ENCODE assay signal across 8 mouse cellular contexts in the genomic region with DNA sequence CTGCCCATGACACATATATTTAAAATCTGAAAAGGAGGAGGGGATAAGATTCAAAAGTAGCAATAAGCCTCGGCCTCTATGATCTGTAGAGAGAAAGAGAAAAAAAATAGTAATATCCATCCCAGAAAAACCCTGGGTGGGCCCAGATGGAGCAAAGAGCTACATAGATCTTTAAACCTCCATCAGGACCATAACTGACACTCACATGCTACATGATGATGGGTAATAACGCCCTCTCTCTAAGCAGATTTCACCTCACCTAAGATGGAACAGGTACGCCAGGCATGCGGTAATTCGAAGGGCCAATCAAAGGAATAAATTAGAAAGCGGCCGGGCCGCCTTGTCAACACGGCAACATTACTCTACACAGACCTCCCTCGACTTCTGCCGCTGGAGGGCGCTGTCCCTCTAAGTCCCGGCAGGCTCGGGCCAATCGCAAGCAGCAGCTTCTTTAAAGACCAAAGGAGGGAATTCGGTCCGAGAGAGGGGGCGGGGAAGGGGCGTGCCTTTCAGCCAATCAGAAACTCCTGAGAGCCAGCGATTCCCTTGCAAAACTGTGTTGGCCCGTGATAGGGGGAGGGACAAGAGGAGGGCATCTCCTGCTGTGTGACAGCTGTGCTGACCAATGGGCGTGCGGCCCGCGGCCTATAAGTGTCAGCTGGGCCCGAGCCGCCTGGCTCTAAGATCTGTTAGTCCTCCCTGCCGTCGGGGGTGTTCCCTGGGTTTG. TPM values are rescaled to one million over a fixed set of nuclear protein-coding genes. Genes with fewer than 3 reads are reported as not detected.
DNase-seq lines count a peak whose midpoint lies in the region; ATAC-seq lines count a peak whose summit lies in the region.

A gene (plus strand): TSS at position 675 of the 727 bp plus-strand sequence.

- peak; percentile 93 for DNase-seq in T-cell, adult 2 months (ENCODE audit: low spot score)
- DNase-seq in cerebellum, postnatal 36 days = peak; percentile 92 to 94
- peak; percentile 89 to 96 for DNase-seq in frontal cortex, postnatal 36 days (ENCODE audit: low spot score in 2 of 2)
- DNase-seq in left cerebral cortex, adult 18-20 months (ENCODE audit: low spot score in 2 of 2) = peak; percentile 91
- DNase-seq in right cerebral cortex, adult 2 months (ENCODE audit: low spot score in 2 of 2) = peak; percentile 93 to 95
- DNase-seq in urinary bladder, postnatal 14 days (ENCODE audit: low spot score) = peak; percentile 100

- peaks cover 20% of the 10 kb centered on the region for H3K27me3 ChIP-seq in hindbrain, embryonic 16.5 days (replicated peaks; ENCODE audit: control insufficient read depth, insufficient read depth, low read length)

- no peak within 1 kb of the TSS for H3K27ac ChIP-seq in hindbrain, embryonic 16.5 days (ENCODE audit: low read depth, low read length)

- peak within 1 kb of the TSS; percentile 46 for H3K4me3 ChIP-seq in hindbrain, embryonic 16.5 days (ENCODE audit: low read length)

- no peaks in the 10 kb centered on the region for H3K36me3 ChIP-seq in hindbrain, embryonic 16.5 days (ENCODE audit: control insufficient read depth, insufficient read depth, low read length)

- no peaks in the 10 kb centered on the region for H3K9me3 ChIP-seq in hindbrain, embryonic 16.5 days (ENCODE audit: control insufficient read depth, low read length)

- WGBS in hindbrain, embryonic 16.5 days = 4% methylated on average over 25 of the region's 29 CpGs

- H3K4me1 ChIP-seq in hindbrain, embryonic 16.5 days (ENCODE audit: control insufficient read depth, insufficient read depth, low read depth, low read length) = peaks cover 7% of the 10 kb centered on the region

- H3K4me2 ChIP-seq in hindbrain, embryonic 16.5 days (ENCODE audit: low read length) = peak within 1 kb of the TSS; percentile 60

- peak within 1 kb of the TSS; percentile 56 for H3K9ac ChIP-seq in hindbrain, embryonic 16.5 days (ENCODE audit: low read depth, low read length)

- peak; percentile 98 for ATAC-seq in hindbrain, embryonic 16.5 days
- peak; percentile 97 for ATAC-seq in megakaryocyte, adult 5-6 weeks (ENCODE audit: poor library complexity, severe bottlenecking)

RNA-seq across cellular contexts. Expression of the gene that starts here (rescaled TPM):
- polyA plus RNA-seq in hindbrain, embryonic 16.5 days (2015; fragmentation: Nextera tagmentation; extraction: Ambion mirVana) = 0.32 and 0.36 TPM in 2 replicates
- under 1 TPM in 1 of 2 experiments, not detected in 1; 0.14 TPM for total RNA-seq in left cerebral cortex, adult 18-20 months (2021)
- not detected in 2 replicates for total RNA-seq in megakaryocyte, adult 5-6 weeks (2015)
- total RNA-seq in megakaryocyte, adult 5-6 weeks (2017) = not detected in 2 replicates

Comparison
In these comparisons a context has a peak if more than half of its experiments do, and no peak if none do; other contexts are left out.
1. Peak in ATAC-seq, H3K4me3 ChIP-seq, H3K9ac ChIP-seq and H3K4me2 ChIP-seq in hindbrain, embryonic 16.5 days; RNA of the gene not detected or under 1 TPM.
2. Peak in DNase-seq in left cerebral cortex, adult 18-20 months; RNA of the gene not detected or under 1 TPM.
3. Peak in ATAC-seq in megakaryocyte, adult 5-6 weeks; RNA of the gene not detected or under 1 TPM.